Mouse (Mus musculus): ENCODE data around the gene Ndst2.
A peak's percentile ranks its signal among the peaks of the same experiment; 100 is the strongest.
"Not testable (repeated sequence)": the region's sequence is repeated elsewhere in the genome, so short reads cannot be mapped to it uniquely, and the experiment has no call there.

Ndst2 gene

DNA sequence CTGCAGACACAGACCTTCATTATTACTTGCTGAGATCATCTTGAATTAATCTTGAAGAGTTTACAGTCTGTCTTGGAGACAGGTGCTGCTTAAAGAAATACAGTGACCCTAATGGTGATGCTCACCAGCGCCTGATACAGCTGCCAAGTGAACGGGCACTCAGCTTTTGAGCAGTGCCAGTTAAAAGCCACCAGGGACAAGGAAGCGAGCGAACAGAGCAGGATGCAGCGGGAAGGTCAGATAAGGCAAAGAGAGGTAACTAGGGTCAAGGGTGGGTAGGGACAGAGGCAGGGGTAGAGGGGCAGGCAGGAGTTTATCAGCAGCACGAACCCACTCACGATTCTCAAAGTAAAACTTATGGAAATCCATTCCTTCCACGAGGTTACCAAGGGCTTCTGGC is 4.1 kb upstream of the Ndst2 start:
- ATAC-seq (ENCODE audit: low TSS enrichment) = no peak

DNA sequence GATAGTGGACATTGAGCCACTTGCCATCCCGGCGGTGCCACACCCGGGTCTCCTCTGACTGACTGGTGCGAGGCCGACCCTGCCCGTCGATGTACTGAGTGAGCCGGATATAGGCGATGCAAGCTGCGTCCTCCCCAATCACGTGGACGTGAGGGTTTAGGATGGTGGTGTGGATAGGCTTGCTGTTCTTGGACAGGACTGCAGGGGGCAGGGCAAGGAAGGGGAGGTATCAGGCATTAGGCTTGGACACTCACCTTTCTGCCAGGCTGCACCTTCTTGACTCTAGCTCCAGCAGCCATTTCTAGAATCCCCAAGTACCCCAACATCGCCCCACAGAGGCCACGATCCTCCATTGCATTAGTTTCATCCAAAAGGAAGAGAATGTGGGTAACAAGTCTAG is 2.9 kb upstream of the Ndst2 start:
- 0 out of 2 replicates have a peak, but pooled peaks have one; percentile 7 for ATAC-seq (ENCODE audit: low TSS enrichment)

DNA sequence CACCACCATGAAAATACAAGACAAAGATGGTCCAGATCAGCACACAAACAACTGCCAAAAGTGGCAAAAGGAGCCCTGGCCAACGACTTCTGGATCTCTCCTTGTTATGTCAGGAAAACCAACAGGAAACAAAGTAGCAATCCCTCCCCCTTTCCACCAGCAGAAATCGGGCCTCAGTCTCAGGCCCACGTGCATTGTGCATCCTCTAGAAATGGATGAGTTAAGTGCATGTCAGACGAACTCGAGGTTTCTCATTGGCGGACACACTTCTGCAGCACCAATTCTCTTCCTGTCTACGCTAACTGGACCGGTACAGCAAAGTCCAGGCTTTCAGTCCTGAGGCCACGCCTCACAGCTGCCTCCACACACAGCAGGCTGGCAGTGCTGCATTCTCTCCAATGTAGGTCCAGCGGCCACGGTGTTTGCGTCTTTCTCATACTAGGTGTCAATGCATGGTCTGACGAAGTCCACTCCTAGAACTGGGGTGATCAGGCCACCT is 1.6 kb upstream of the Ndst2 start:
- no peak for ATAC-seq (ENCODE audit: low TSS enrichment)

DNA sequence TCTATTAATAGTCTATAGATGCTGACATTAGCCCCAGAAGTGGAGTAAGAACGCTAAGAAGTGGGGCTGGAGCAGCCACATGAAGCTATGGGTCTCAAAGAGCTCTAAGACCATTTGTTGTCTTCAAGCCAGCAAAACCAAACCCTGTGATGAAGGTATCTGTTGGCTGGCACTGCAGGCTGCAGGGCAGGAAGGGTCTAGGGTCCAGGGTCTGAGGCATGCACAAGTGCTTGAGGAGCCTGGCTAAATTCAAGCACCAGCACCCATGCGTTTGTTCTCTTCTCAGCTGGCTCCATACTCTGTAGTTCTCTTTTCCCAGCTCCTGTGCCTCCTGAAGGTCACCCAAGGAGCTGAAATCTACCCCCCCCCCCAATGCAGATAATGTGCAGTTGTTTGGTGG is 690 bp upstream of the Ndst2 start:
- no peak for ATAC-seq (ENCODE audit: low TSS enrichment)

DNA sequence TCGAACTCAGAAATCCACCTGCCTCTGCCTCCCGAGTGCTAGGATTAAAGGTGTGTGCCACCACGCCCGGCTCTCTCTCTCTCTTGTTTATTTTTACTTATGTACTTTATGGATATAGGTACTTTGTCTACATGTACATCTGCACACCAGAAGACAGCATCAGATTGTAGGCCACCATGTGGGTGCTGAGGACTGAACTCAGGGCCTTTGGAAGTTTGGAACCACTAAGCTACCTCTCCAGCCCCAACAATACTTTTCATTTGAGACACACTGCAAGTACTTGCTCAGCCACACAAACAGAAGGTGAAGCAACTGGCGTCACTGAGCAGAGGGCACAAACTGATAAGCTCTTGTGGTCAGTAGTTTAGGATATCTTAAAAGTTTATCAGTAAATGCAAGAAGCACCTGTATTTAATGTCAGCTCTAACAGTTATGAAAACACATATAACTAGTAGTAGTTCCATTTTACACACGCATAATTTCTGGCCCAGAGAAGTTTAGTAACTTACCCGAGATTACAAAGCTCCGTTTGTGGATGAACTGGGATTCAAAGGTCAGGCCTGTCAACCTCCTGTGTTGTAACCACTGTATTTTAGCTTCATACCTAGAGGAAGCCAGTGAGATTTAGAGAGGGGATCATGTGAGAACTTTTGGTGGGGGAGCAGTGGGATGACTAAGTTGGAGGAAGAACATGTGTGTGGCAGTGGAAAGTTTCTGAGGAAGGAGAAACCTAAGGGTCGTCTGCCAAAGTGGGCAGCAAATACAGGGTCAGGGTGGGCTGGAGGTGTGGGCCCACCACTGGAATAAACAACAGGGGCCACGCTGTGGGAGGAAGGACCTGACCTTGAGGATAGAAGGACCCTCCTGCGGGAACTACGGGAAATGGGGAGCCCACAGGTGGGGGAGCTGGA is 1.1 kb downstream of the Ndst2 start:
- ATAC-seq (ENCODE audit: low TSS enrichment) = no peak

DNA sequence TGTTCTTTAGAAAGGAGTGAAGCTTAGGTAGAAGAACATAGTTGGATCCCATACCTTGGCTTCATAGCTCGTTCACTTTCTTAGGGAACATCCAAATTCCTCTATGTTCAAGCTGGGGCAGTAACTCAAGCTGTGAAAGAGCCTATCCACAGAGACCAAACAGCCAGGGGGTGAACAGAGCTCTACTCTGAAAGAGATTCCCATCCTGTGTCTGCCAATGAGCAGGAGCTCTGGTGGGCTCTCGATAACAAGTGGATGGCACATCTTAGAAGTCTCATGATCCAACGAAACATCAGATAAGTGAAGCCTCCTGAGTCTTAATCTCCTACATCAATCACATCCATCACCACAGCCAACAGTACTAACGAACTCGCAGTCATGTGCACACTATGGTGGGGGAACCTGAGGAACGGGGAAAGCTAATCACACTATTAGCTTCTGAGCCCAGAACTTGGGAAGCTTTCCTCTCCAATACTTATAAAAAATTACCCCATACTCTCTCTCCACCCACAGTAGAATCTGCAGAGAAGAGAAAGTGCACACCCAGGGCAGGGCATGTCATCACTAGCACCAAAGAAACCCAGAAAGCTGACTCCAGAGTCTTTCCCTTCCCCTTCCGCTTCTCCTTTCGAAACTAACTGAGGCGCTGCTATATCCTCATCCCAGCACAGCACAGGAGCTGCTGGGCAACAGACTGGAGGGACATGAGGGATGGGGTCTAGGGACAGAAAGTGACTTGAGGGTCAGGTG is 3.3 kb downstream of the Ndst2 start:
- no peak for ATAC-seq (ENCODE audit: low TSS enrichment)

DNA sequence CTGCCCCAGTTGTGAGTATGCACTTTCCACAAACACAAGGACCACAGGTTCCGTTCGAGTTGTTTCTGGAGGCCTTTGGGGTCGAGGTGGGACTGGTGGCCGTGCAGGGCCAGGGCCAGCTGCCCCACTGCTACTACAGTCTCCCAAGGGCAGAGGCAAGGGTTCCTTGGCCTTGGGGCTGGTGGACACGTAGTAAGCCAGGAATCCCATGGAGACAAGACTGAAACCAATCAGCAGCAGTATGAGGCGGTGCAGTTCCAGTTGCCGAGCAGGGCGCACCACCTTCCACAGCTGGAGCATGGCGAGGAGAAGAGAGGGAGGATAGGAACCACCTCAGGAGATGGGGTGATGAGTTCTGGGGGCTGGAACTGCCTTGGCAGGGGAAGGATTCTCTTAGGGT is 4.5 kb downstream of the Ndst2 start:
- no peak for ATAC-seq (ENCODE audit: low TSS enrichment)

DNA sequence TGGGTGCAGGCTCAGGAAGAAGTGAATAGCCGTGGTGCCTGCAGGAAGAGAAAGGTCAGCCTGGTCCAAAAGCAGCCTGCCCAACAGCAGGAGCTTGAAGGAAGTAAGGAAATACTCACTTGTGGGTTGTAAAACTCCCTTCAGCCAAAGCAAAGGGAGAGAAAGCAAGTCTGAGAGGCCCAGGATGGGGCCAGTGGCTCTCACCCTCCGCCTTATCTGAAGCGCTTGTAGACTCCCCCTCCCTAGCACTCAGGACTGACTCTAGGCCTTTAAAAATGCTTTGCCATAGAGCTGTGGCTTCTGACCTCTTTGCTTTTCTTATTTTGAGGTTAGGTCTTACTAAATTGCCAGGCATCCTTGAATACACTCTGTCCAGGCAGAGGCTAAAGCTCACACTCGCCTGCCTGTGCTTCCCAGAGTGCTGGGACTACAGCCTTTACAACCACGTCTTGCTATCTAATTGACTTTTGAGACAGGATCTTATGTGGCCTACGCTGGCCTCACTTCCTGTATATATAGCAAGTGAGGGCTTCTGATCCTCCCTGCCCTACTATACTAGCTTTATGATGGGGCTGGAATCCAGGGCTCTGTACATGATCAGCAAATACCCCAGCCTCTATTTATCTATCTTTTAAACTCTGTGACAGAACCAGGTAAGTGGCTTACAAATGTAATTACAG is 8.6 kb downstream of the Ndst2 start:
- no peak for ATAC-seq (ENCODE audit: low TSS enrichment)

DNA sequence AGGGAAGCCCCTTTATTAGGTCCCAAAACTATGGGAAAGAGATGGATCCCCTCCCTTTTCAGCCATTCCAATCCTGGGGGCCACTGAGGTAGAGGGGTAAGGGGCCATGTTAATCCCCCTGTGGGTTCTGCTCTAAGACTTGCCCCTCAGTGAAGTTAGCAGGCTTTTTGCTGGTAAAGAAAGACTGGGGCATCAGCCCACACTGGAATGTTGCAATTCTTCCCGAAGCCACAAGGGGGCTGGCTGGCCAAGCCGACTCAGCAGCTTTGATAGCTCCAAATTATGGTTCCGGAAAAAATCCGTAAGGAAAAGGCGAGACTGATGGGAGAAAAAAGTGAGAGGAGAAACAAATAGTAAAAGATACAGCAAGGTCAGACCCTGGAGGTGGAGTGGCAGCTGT is 10.3 kb downstream of the Ndst2 start:
- ATAC-seq (ENCODE audit: low TSS enrichment) = peak; percentile 56

DNA sequence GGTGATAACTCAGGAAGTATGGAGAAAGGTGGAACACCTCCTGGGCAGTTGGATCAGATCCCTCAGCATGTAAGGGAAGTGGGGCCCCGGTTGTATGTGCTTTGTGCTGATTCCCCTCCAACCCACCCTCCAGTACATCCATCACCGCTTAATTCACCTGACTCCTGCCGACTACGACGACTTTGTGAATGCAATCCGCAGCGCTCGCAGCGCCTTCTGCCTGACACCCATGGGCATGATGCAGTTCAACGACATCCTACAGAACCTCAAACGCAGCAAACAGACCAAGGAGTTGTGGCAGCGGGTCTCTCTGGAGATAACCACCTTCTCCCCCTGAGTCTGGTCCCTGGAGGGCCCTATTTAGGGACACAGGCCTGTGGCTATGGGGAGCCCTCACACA is 11.4 kb downstream of the Ndst2 start:
- ATAC-seq (ENCODE audit: low TSS enrichment) = no peak

DNA sequence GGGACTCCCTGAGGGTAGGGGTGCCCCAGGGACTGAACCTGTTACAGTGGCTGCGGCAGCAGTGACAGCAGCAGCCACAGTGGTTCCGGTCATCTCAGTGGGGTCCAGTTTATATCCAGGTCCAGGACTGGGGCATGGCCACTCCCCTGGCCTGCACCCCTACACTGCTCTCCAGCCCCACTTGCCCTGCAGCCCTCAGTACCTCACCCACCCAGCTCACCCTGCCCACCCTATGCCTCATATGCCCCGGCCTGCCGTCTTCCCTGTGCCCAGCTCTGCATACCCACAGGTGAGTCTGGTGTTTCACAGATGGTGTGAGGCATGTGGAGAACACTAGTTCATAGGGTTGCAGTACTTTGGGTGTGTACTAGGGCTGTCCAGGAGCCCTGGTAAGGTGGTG is 13.0 kb downstream of the Ndst2 start:
- no peak for ATAC-seq (ENCODE audit: low TSS enrichment)

DNA sequence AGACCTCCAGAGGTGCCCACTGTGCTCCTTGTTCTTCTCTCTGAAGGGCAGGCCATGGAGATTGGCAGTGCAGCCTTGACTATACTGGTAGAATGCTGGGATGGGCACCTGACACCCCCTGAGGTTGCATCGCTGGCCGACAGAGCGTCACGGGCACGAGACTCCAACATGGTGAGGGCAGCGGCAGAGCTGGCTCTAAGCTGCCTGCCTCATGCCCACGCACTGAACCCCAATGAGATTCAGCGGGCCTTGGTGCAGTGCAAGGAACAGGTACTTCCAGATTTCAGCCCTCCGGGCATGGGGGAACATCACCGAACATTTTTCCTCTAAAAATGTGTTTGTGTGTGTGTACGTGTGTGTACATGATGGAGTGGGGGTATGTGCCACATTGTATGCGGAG is 14.6 kb downstream of the Ndst2 start:
- ATAC-seq (ENCODE audit: low TSS enrichment) = no peak

DNA sequence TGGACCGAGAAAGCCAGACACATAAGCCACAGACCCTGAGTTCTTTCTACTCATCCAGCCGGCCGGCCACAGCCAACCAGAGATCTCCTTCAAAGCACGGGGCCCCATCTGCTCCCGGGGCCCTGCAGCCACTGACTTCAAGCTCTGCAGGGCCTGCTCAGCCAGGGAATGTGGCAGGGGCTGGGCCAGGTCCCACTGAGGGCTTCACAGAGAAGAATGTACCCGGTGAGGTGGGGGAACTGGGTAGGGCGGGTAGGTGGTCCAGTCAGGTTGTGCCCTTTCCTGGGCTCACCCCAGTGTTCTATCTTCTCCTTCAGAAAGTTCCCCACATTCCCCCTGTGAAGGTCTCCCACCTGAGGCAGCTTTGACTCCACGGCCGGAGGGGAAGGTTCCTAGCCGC is 15.9 kb downstream of the Ndst2 start:
- no peak for ATAC-seq (ENCODE audit: low TSS enrichment)

DNA sequence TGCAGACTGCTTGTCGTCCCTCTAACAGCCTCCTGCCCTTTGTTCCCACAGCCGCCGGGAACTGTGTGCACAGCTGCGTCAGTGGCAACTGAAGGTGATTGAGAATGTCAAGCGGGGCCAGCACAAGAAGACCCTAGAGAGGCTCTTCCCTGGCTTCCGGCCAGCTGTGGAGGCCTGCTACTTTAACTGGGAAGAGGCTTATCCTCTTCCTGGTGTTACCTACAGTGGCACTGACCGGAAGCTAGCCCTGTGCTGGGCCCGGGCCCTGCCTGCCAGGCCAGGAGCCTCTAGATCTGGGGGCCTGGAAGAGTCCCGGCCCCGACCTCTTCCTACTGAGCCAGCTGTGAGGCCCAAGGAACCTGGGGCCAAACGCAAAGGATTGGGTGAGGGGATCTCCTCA is 20.5 kb downstream of the Ndst2 start:
- no peak for ATAC-seq (ENCODE audit: low TSS enrichment)

DNA sequence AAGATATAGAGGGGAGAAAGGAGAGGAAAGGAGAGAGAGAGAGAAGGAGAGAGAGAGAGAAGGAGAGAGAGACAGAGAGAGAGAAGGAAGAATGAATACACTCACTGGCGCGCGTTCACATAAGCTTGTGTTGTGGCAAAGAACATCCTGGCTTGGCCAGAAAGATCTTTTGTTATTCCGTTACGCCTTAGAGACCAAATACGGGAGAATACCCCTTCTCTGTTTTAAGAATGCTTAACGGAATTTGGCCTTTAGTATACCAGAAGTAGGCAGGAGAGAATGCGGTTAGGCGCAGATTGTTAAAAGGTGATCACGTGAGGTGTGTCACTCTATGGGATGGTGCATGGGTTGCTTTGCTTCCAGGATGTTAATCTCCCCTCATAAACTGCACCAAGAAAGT is 26.1 kb downstream of the Ndst2 start:
- ATAC-seq (ENCODE audit: low TSS enrichment) = no peak

DNA sequence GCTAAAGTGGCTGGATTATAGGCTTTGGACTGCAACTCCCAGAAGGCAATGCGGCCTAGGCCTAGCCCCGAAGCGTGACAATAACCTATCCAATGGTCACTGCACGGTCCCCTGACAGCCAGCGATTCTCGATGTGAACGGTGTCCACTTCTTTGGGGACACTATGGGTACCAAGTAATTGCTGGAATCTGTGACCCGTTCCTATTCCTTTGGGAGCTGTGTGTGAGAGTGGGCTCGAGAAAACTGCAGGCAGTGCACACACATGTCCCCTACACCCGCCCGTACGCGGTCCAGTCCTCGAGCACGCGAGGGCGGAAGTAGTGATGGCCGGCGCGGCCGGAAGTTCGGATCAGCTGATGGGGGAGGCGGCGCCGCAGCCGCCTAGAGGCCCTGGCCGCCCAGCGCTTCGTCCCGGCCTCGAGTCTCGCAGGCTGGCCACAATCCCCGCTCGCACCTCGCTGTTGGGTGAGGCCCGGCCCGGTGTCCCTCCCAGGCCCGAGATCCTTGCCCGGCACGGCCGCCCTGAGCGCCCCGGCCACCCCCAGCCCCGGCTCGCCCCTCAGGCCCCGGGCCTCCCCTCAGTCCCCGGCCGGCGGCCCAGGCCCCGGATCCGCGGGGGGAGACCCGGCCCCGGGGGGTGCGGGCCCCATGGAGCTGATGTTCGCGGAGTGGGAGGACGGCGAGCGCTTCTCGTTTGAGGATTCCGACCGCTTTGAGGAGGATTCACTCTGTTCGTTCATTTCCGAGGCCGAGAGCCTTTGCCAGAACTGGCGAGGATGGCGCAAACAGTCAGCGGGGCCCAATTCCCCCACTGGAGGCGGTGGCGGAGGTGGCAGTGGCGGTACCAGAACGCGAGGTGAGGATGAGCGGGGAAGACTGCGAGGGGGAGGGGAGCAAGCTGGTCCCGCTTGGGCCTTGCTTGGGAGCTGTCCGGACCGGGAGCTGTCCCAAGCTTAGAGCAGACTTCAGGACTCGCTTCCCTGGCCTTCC is 26.9 kb downstream of the Ndst2 start, which contains the start of gene Zswim8:
Gene Zswim8 (plus strand): TSS at position 352 of the 990 bp plus-strand sequence.
- ATAC-seq (ENCODE audit: low TSS enrichment) = peak; percentile 90

DNA sequence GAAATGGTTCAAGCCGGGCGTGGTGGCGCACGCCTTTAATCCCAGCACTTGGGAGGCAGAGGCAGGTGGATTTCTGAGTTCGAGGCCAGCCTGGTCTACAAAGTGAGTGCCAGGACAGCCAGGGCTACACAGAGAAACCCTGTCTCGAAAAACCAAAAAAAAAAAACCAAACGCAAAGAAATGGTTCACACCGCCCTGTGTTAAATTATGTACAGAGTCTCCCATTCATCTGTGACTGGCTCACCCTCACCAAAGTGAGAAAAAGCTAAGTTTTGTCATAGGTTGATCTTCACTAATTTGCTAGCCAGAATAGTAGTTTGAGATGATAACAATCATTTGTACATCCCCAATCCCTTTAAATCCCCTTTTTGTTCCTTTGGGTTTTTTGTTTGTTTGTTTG is 30.9 kb downstream of the Ndst2 start:
- not testable (repeated sequence) for ATAC-seq (ENCODE audit: low TSS enrichment)

DNA sequence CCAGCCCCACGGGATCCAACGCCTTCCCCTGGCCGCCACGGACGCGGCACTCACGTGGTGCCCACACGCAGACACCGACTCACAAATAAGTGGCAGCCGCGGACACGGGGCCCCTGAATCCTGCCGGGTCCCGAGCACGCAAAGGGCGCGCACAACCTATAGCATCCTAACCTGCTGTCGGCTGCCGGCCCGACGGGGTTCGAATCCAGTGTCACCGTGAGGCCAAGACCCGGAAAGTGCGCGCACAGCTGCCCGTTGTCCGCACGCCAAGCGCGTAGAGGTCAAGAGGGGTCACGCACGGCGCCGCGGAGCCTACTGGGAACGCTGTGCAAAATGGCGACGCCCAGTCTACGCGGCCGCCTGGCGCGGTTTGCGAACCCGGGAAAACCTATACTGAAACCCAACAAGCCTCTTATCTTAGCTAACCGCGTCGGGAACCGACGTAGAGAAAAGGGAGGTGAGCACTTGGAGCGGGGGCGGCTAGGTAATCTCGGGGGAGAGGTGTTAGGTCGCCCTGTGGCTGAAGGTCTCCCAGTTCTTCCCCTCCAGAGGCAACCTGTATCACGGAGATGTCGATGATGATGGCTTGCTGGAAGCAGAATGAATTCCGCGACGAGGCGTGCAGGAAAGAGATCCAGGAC is 31.5 kb downstream of the Ndst2 start, which contains the start of gene Chchd1:
Gene Chchd1 (plus strand): TSS at position 266 of the 641 bp plus-strand sequence.
- ATAC-seq (ENCODE audit: low TSS enrichment) = peak; percentile 56

DNA sequence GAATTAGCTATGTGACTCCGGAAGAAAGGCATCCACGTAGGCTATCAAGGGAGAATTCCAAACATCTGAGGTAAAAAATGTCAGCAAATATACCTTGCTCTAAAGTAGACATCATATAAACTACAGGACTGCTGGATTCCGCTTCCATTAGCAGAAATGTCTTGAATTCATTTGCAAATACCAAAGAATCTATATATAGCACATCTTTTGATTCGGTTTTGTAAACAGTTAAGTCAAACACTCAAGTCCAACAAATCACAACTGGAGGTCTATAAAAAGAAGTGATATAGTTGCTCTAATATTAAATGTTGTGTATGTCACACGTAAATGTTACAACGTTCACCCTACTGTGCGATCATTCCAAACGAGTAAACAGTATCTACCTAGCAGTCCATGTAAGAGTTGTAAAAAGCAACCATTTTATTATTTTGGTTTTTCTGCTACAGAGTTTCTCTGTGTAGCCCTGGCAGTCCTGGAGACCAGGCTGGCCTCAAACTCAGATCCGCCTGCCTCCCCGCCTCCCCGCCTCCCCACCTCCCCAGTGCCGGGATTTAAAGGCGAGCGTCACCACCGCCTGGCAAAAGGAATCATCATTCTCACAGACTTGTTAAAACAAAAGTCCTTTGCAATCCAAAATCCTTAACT is 32.1 kb downstream of the Ndst2 start:
- no peak for ATAC-seq (ENCODE audit: low TSS enrichment)

DNA sequence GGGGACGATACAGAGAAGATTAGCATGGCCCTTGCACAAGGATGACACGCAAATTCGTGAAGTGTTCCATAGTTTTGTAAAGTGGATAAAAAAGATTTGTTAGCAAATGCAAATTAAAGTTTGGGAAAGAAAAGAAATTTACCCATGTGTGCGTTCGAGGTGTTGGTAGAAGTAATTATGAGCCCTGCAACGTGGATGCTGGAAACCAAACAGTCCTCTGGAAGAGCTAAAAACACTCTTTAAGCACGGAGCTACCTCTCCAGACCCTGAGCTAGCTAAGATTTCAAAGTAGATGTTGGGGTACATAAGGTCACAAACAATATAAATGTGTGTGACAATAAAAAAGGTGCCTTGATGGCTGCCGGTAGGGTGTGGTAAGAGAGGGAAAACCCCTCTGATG is 32.8 kb downstream of the Ndst2 start:
- no peak for ATAC-seq (ENCODE audit: low TSS enrichment)
